Mouse (Mus musculus) retina, embryonic 14.5 days (tissue): ENCODE measurements around the gene Gm5108.

Experiments used
- DNase-seq: peaks from one replicate; pipeline ENCODE4 v3.0.0-alpha.2; 2015; ENCODE audit warnings: low spot score

Gm5108 gene

GRCm38 (mm10) chr5:67941369-67941768, at the start of gene Gm5108:
TSS of gene Gm5108 (plus strand) at chr5:67941669.
- no peak for DNase-seq

GRCm38 (mm10) chr5:67898921-67899320, 42.5 kb upstream of the Gm5108 start:
- no peak for DNase-seq

- DNase-seq = no peak
These were observed 36.9 kb upstream of the Gm5108 start for GRCm38 (mm10) chr5:67904555-67904954.

GRCm38 (mm10) chr5:67930584-67930983, 10.9 kb upstream of the Gm5108 start:
- no peak for DNase-seq

- no peak for DNase-seq
These were observed 9.8 kb upstream of the Gm5108 start for GRCm38 (mm10) chr5:67931623-67932022.

- no peak for DNase-seq
These were observed 1.7 kb downstream of the Gm5108 start for GRCm38 (mm10) chr5:67943199-67943598.

- DNase-seq = no peak
These were observed 2.8 kb downstream of the Gm5108 start for GRCm38 (mm10) chr5:67944074-67944785.

- DNase-seq = no peak
These were observed 4.9 kb downstream of the Gm5108 start, which contains the start of gene Gm21905 for GRCm38 (mm10) chr5:67946321-67946720. TSS of gene Gm21905 (minus strand) at chr5:67946421.

GRCm38 (mm10) chr5:67947006-67947405, 5.5 kb downstream of the Gm5108 start:
- no peak for DNase-seq

- DNase-seq = no peak
These were observed 6.6 kb downstream of the Gm5108 start for GRCm38 (mm10) chr5:67948074-67948473.

GRCm38 (mm10) chr5:67954097-67954496, 12.6 kb downstream of the Gm5108 start:
- no peak for DNase-seq

GRCm38 (mm10) chr5:67955486-67955885, 14.0 kb downstream of the Gm5108 start:
- no peak for DNase-seq

- no peak for DNase-seq
These were observed 20.5 kb downstream of the Gm5108 start for GRCm38 (mm10) chr5:67961708-67962629.

GRCm38 (mm10) chr5:67969536-67969935, 28.1 kb downstream of the Gm5108 start:
- DNase-seq = no peak

- peak; percentile 16 for DNase-seq
These were observed 40.6 kb downstream of the Gm5108 start for GRCm38 (mm10) chr5:67981946-67982526.

GRCm38 (mm10) chr5:67990426-67990825, 49.0 kb downstream of the Gm5108 start:
- no peak for DNase-seq

GRCm38 (mm10) chr5:68002611-68003010, 61.1 kb downstream of the Gm5108 start:
- DNase-seq = no peak

GRCm38 (mm10) chr5:68003904-68004303, 62.4 kb downstream of the Gm5108 start:
- DNase-seq = peak; percentile 49

GRCm38 (mm10) chr5:68004419-68004818, 63.0 kb downstream of the Gm5108 start:
- DNase-seq = no peak

- DNase-seq = no peak
These were observed 65.6 kb downstream of the Gm5108 start for GRCm38 (mm10) chr5:68007074-68007473.

- DNase-seq = no peak
These were observed 70.1 kb downstream of the Gm5108 start for GRCm38 (mm10) chr5:68011569-68011968.

GRCm38 (mm10) chr5:68012618-68013017, 71.1 kb downstream of the Gm5108 start:
- peak; percentile 90 for DNase-seq

GRCm38 (mm10) chr5:68020870-68021269, 79.4 kb downstream of the Gm5108 start:
- no peak for DNase-seq
